Comparison of ENCODE assay signal across 9 mouse cellular contexts in genomic region chr5:33377176-33377575, GRCm38 (mm10). TPM values are rescaled to one million over a fixed set of nuclear protein-coding genes. Genes with fewer than 3 reads are reported as not detected.
A peak's percentile ranks its signal among the peaks of the same experiment; 100 is the strongest.
DNase-seq lines count a peak whose midpoint lies in the region; ATAC-seq and TF ChIP-seq lines count a peak whose summit lies in the region.
"Had no signal": no experiment of that assay in that cellular context is flagged by ENCODE, and none has a peak within 500 bp of the region (broad histone marks: within the 10 kb centered on the region; RNA-seq: fewer than 3 reads in every experiment).

No protein-coding gene starts in this region.

- no peak overlapping the region for H3K9ac ChIP-seq in embryonic facial prominence, embryonic 13.5 days
- peak overlapping the region; percentile 51; the same call in 1 of the 2 replicates for H3K9ac ChIP-seq in neural tube, embryonic 14.5 days (replicated peaks; ENCODE audit: low read depth, low read length)

- H3K9me3 ChIP-seq in embryonic facial prominence, embryonic 13.5 days, result no peaks in the 10 kb centered on the region
- no peaks in the 10 kb centered on the region for H3K9me3 ChIP-seq in limb, embryonic 10.5 days (replicated peaks)
- H3K9me3 ChIP-seq in neural tube, embryonic 14.5 days (ENCODE audit: control insufficient read depth, low read length), result no peaks in the 10 kb centered on the region

- H3K4me2 ChIP-seq in embryonic facial prominence, embryonic 13.5 days, result peak overlapping the region; percentile 79
- peak overlapping the region; percentile 87 for H3K4me2 ChIP-seq in neural tube, embryonic 14.5 days (ENCODE audit: low read depth, low read length)

- H3K36me3 ChIP-seq in kidney, adult 2 months (ENCODE audit: control insufficient read depth, insufficient read depth, low read length), result peaks cover 2% of the 10 kb centered on the region
- H3K36me3 ChIP-seq in embryonic facial prominence, embryonic 13.5 days, result peaks cover 45% of the 10 kb centered on the region
- peaks cover 43% of the 10 kb centered on the region for H3K36me3 ChIP-seq in limb, embryonic 10.5 days
- H3K36me3 ChIP-seq in neural tube, embryonic 14.5 days (ENCODE audit: control insufficient read depth, insufficient read depth, low read length), result peaks cover 14% of the 10 kb centered on the region

- no peak for TF ChIP-seq POLR2A in kidney, adult 2 months (IDR thresholded peaks at IDR 0.05; ENCODE audit: low read depth, low read length)

- DNase-seq in kidney, adult 2 months, result no peak
- no peak for DNase-seq in kidney, postnatal 10 days
- DNase-seq in limb, embryonic 10.5 days (ENCODE audit: low spot score), result no peak
- DNase-seq in layer of hippocampus, adult 18-20 months (ENCODE audit: low spot score in 2 of 2), result no peak
- no peak for DNase-seq in embryo, embryonic 10 days (ENCODE audit: low spot score)

- H3K27ac ChIP-seq in kidney, adult 2 months (ENCODE audit: insufficient read depth, low read depth, low read length), result no peak overlapping the region
- no peak overlapping the region for H3K27ac ChIP-seq in embryonic facial prominence, embryonic 13.5 days
- H3K27ac ChIP-seq in limb, embryonic 10.5 days, result peak overlapping the region; percentile 89
- no peak overlapping the region for H3K27ac ChIP-seq in neural tube, embryonic 14.5 days (ENCODE audit: low read depth, low read length)

- ATAC-seq in embryonic facial prominence, embryonic 13.5 days (ENCODE audit: insufficient number of reproducible peaks, insufficient read depth, low FRiP score, low TSS enrichment, low read depth), result no peak
- ATAC-seq in neural tube, embryonic 14.5 days (ENCODE audit: low read depth), result no peak
- ATAC-seq in erythroid progenitor cell, adult 5-6 weeks (replicated peaks; ENCODE audit: low FRiP score, poor library complexity, severe bottlenecking), result no peak

- TF ChIP-seq CTCF in kidney, adult 2 months (conservative IDR thresholded peaks at IDR 0.05; ENCODE audit: insufficient read depth, insufficient read length, low read depth, low read length), result no peak

- H3K4me3 ChIP-seq in kidney, adult 2 months (ENCODE audit: insufficient read depth, low read depth, low read length), result peak overlapping the region; percentile 51; the same call in 1 of the 2 replicates
- H3K4me3 ChIP-seq in embryonic facial prominence, embryonic 13.5 days, result peak overlapping the region; percentile 57
- peak overlapping the region; percentile 77 for H3K4me3 ChIP-seq in limb, embryonic 10.5 days
- H3K4me3 ChIP-seq in neural tube, embryonic 14.5 days (ENCODE audit: low read depth, low read length), result peak overlapping the region; percentile 66; the same call in 1 of the 2 replicates

- peaks cover 4% of the 10 kb centered on the region; the same call in 1 of the 2 replicates for H3K4me1 ChIP-seq in kidney, adult 2 months (ENCODE audit: control insufficient read depth, insufficient read depth, low read length)
- H3K4me1 ChIP-seq in embryonic facial prominence, embryonic 13.5 days, result peaks cover 14% of the 10 kb centered on the region
- peaks cover 20% of the 10 kb centered on the region for H3K4me1 ChIP-seq in limb, embryonic 10.5 days
- H3K4me1 ChIP-seq in neural tube, embryonic 14.5 days (ENCODE audit: control insufficient read depth, insufficient read depth, low read length), result peaks cover 11% of the 10 kb centered on the region

- WGBS in kidney, adult 2 months, result 30% methylated on average over 6 of the region's 6 CpGs
- 56% methylated on average over 6 of the region's 6 CpGs for WGBS in embryonic facial prominence, embryonic 13.5 days
- WGBS in limb, embryonic 10.5 days, result 68% methylated on average over 6 of the region's 6 CpGs
- whole genome bisulfite sequencing in neural tube, embryonic 14.5 days, result 73% methylated on average over 6 of the region's 6 CpGs

- H3K27me3 ChIP-seq in kidney, adult 2 months (replicated peaks; ENCODE audit: control insufficient read depth, insufficient read depth, low read length), result no peaks in the 10 kb centered on the region
- H3K27me3 ChIP-seq in embryonic facial prominence, embryonic 13.5 days, result no peaks in the 10 kb centered on the region
- no peaks in the 10 kb centered on the region for H3K27me3 ChIP-seq in limb, embryonic 10.5 days (ENCODE audit: low read depth, poor library complexity, severe bottlenecking)
- no peaks in the 10 kb centered on the region for H3K27me3 ChIP-seq in neural tube, embryonic 14.5 days (ENCODE audit: control insufficient read depth, insufficient read depth, low read length)
- H3K27me3 ChIP-seq: Patski had no signal

RNA-seq across cellular contexts. Expression of gene Uvssa, which starts 1.2 kb away (rescaled TPM):
- 4.3 and 5.4 TPM in 2 replicates for polyA plus RNA-seq in kidney, adult 2 months (2012; rRNA removed)
- 10.7 and 13.3 TPM in 2 replicates for polyA plus RNA-seq in embryonic facial prominence, embryonic 13.5 days (2015; fragmentation: Nextera tagmentation; extraction: Ambion mirVana)
- polyA plus RNA-seq in limb, embryonic 10.5 days (2016; fragmentation: Nextera tagmentation; extraction: Ambion mirVana), result 6.0 and 8.6 TPM in 2 replicates
- 8.7 and 9.0 TPM in 2 replicates for polyA plus RNA-seq in neural tube, embryonic 14.5 days (2014; fragmentation: Nextera tagmentation; extraction: Ambion mirVana)
- total RNA-seq in erythroid progenitor cell, adult 5-6 weeks (2015; ENCODE audit: low replicate concordance), result 13.8 and 16.9 TPM in 2 replicates
- 24.5 and 28.1 TPM in 2 replicates for total RNA-seq in erythroid progenitor cell, adult 5-6 weeks (2017; ENCODE audit: low replicate concordance)
- total RNA-seq in layer of hippocampus, adult 18-20 months (2021), result 1 to 10 TPM; 5.5 to 6.0 TPM

RNA-seq across cellular contexts. Expression of gene Maea, which starts 41.9 kb away (rescaled TPM):
- polyA plus RNA-seq in kidney, adult 2 months (2012; rRNA removed), result 109 and 123 TPM in 2 replicates
- polyA plus RNA-seq in embryonic facial prominence, embryonic 13.5 days (2015; fragmentation: Nextera tagmentation; extraction: Ambion mirVana), result 121 and 131 TPM in 2 replicates
- 161 and 162 TPM in 2 replicates for polyA plus RNA-seq in limb, embryonic 10.5 days (2016; fragmentation: Nextera tagmentation; extraction: Ambion mirVana)
- 117 and 127 TPM in 2 replicates for polyA plus RNA-seq in neural tube, embryonic 14.5 days (2014; fragmentation: Nextera tagmentation; extraction: Ambion mirVana)
- total RNA-seq in erythroid progenitor cell, adult 5-6 weeks (2015; ENCODE audit: low replicate concordance), result 19.7 and 33.2 TPM in 2 replicates
- total RNA-seq in erythroid progenitor cell, adult 5-6 weeks (2017; ENCODE audit: low replicate concordance), result 69.8 and 71.5 TPM in 2 replicates
- total RNA-seq in layer of hippocampus, adult 18-20 months (2021), result 100 to 1,000 TPM; 102 to 103 TPM

RNA-seq across cellular contexts. Expression of gene Nkx1-1, which starts 56.6 kb away (rescaled TPM):
- not detected in 2 replicates for polyA plus RNA-seq in kidney, adult 2 months (2012; rRNA removed)
- not detected in 2 replicates for polyA plus RNA-seq in embryonic facial prominence, embryonic 13.5 days (2015; fragmentation: Nextera tagmentation; extraction: Ambion mirVana)
- not detected in 2 replicates for polyA plus RNA-seq in limb, embryonic 10.5 days (2016; fragmentation: Nextera tagmentation; extraction: Ambion mirVana)
- polyA plus RNA-seq in neural tube, embryonic 14.5 days (2014; fragmentation: Nextera tagmentation; extraction: Ambion mirVana), result 0.44 and 0.74 TPM in 2 replicates
- not detected in 2 replicates for total RNA-seq in erythroid progenitor cell, adult 5-6 weeks (2015; ENCODE audit: low replicate concordance)
- total RNA-seq in erythroid progenitor cell, adult 5-6 weeks (2017; ENCODE audit: low replicate concordance), result not detected in 2 replicates
- not detected for total RNA-seq in layer of hippocampus, adult 18-20 months (2021)
- polyA plus RNA-seq: Patski had no signal
